Comparison of ENCODE assay signal across 30 mouse cellular contexts in the genomic region with DNA sequence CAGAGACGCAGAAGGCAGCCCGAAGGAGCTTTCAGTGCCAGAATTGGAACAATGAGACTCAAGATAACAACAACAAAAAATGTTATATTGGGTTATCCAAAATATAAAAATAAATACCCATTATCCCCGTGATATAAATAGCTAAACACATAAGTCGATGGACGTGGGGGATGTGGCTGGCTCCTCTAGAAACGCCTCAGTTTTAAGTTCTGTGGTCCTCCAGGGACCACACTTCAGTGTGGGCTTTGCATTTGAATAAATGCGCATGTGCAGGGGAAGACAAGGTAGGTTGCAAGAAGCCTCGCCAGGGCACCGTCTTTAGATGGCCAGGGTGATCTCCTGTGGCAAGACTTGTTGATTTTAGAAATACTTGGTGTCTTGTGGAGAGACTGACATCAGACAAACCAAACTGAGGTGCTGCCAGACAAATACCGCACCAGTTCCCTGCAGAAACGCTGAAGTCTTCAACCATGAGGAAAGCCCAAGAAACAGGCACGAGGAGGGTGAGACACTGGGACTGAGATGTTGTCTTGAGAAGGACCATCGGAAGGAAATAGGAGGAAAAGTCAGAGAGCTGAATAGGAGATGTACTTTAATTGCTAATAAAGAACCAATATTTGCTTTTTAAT.
"Had no signal": no experiment of that assay in that cellular context is flagged by ENCODE, and none has a peak within 500 bp of the region (broad histone marks: within the 10 kb centered on the region; RNA-seq: fewer than 3 reads in every experiment).

No protein-coding gene starts in this region.

- H3K9ac ChIP-seq: limb, embryonic 12.5 days; limb, embryonic 13.5 days; limb, embryonic 15.5 days; liver, embryonic 12.5 days; liver, embryonic 13.5 days; liver, embryonic 14.5 days; liver, embryonic 15.5 days; liver, postnatal 0 days; lung, embryonic 14.5 days; lung, embryonic 15.5 days; midbrain, embryonic 12.5 days; midbrain, embryonic 13.5 days; midbrain, embryonic 15.5 days; neural tube, embryonic 12.5 days had no signal

- H3K4me2 ChIP-seq: limb, embryonic 15.5 days; liver, embryonic 11.5 days; liver, embryonic 12.5 days; liver, embryonic 13.5 days; liver, embryonic 15.5 days; lung, embryonic 14.5 days; lung, embryonic 15.5 days; midbrain, embryonic 11.5 days; midbrain, embryonic 12.5 days; midbrain, embryonic 13.5 days; midbrain, embryonic 15.5 days; neural tube, embryonic 12.5 days had no signal

- DNase-seq: left cerebral cortex, postnatal 4 days; liver; liver, embryonic 13.5 days; liver, postnatal 0 days; lung, adult 18-20 months; lung, adult 2 months; lung, embryonic 14.5 days; lung, postnatal 10 days; lung, postnatal 14 days; lung, postnatal 36 days; lung, postnatal 4 days; midbrain, embryonic 14.5 days had no signal

- H3K4me1 ChIP-seq: limb, embryonic 12.5 days; limb, embryonic 13.5 days; liver, embryonic 12.5 days; liver, embryonic 13.5 days; liver, embryonic 15.5 days; lung, embryonic 15.5 days; megakaryocyte, embryonic 14.5 days; midbrain, embryonic 10.5 days; midbrain, embryonic 12.5 days; midbrain, embryonic 13.5 days; midbrain, embryonic 15.5 days; neural tube, embryonic 12.5 days had no signal

- H3K9me3 ChIP-seq: limb, embryonic 10.5 days; limb, embryonic 12.5 days; limb, embryonic 13.5 days; limb, embryonic 15.5 days; liver, embryonic 12.5 days; liver, embryonic 13.5 days; liver, embryonic 15.5 days; lung, embryonic 15.5 days; megakaryocyte, embryonic 14.5 days; midbrain, embryonic 10.5 days; midbrain, embryonic 12.5 days; midbrain, embryonic 13.5 days; midbrain, embryonic 15.5 days; neural tube, embryonic 12.5 days had no signal

- H3K27me3 ChIP-seq: limb, embryonic 12.5 days; limb, embryonic 13.5 days; limb, embryonic 15.5 days; liver, embryonic 12.5 days; liver, embryonic 13.5 days; liver, embryonic 15.5 days; lung, embryonic 15.5 days; megakaryocyte, embryonic 14.5 days; midbrain, embryonic 12.5 days; midbrain, embryonic 13.5 days; midbrain, embryonic 15.5 days; neural tube, embryonic 12.5 days had no signal

- H3K4me3 ChIP-seq: limb, embryonic 10.5 days; limb, embryonic 12.5 days; limb, embryonic 13.5 days; limb, embryonic 15.5 days; liver, embryonic 12.5 days; liver, embryonic 13.5 days; liver, embryonic 15.5 days; lung, embryonic 15.5 days; megakaryocyte, embryonic 14.5 days; midbrain, embryonic 10.5 days; midbrain, embryonic 12.5 days; midbrain, embryonic 13.5 days; midbrain, embryonic 15.5 days; myocyte; neural tube, embryonic 12.5 days had no signal

- H3K27ac ChIP-seq: limb, embryonic 10.5 days; limb, embryonic 12.5 days; limb, embryonic 13.5 days; limb, embryonic 15.5 days; liver, embryonic 12.5 days; liver, embryonic 13.5 days; liver, embryonic 14.5 days; liver, embryonic 15.5 days; lung, embryonic 15.5 days; macrophage; midbrain, embryonic 10.5 days; midbrain, embryonic 12.5 days; midbrain, embryonic 13.5 days; midbrain, embryonic 15.5 days; neural tube, embryonic 12.5 days had no signal

- H3K36me3 ChIP-seq: limb, embryonic 10.5 days; limb, embryonic 12.5 days; limb, embryonic 13.5 days; limb, embryonic 15.5 days; liver, embryonic 12.5 days; liver, embryonic 13.5 days; liver, embryonic 15.5 days; lung, embryonic 15.5 days; midbrain, embryonic 10.5 days; midbrain, embryonic 12.5 days; midbrain, embryonic 13.5 days; midbrain, embryonic 15.5 days; neural tube, embryonic 12.5 days had no signal
